Mouse (Mus musculus): Measurements from ENCODE around the gene Rpl18. TPM values are rescaled to one million over a fixed set of nuclear protein-coding genes. Genes with fewer than 3 reads are reported as not detected.

The Rpl18 gene
- 3,487 and 5,312 TPM in 2 replicates for total RNA-seq (2012; rRNA removed)

- Histone ChIP-seq H3K4me1 (ENCODE audit: control insufficient read depth in 2 of 2, insufficient read depth in 2 of 2, low read length in 2 of 2, poor library complexity in 1 of 2) (peaks cover 0 to 26% of the 10 kb centered on the region in 2 experiments; a peak in 2 of 4 replicates), H3K36me3 (ENCODE audit: control insufficient read depth, insufficient read depth, low read length, poor library complexity, severe bottlenecking) (peaks cover 47% of the 10 kb centered on the region), H3K4me3 (ENCODE audit: insufficient read depth in 1 of 2, low read depth in 1 of 2, low read length in 2 of 2, poor library complexity in 1 of 2, severe bottlenecking in 1 of 2) (peak within 1 kb of the TSS; percentile 76 to 95), H3K27ac (ENCODE audit: insufficient read depth, low read depth, low read length, poor library complexity, severe bottlenecking) (peak within 1 kb of the TSS; percentile 40; the same call in 1 of the 2 replicates), H3K9me3 (ENCODE audit: control insufficient read depth, insufficient read depth, low read depth, low read length) (no peaks in the 10 kb centered on the region), H3K9ac (ENCODE audit: insufficient read depth, low read depth, low read length, poor library complexity, severe bottlenecking) (peak within 1 kb of the TSS; percentile 75)
- TF ChIP-seq MAFK (IDR thresholded peaks at IDR 0.05; ENCODE audit: insufficient read depth, low read depth, low read length) (no peak), CHD2 (IDR thresholded peaks at IDR 0.05; ENCODE audit: low read depth, low read length) (peak; percentile 58; the same call in 1 of the 2 replicates), HCFC1 (IDR thresholded peaks at IDR 0.05; ENCODE audit: borderline replicate concordance, insufficient read depth, low read length) (peak; percentile 87)
- in situ Hi-C loops (cut with MboI; ENCODE audit: low sequenced_read_pairs in 2 of 2, unreplicated experiment in 2 of 2) = no loop called here
- DNase-seq (ENCODE audit: low read depth, low spot score) = peak; percentile 94
These were observed at the start of gene Rpl18 for GRCm38 (mm10) chr7:45715090-45715708. TSS of gene Rpl18 (plus strand) at chr7:45715457.

GRCm38 (mm10) chr7:45666161-45666560 lies 49.1 kb upstream of the Rpl18 start, which contains the start of gene Fut2:
TSS of gene Fut2 (minus strand) at chr7:45666394.
- H3K9ac ChIP-seq (ENCODE audit: insufficient read depth, low read depth, low read length, poor library complexity, severe bottlenecking) = no peak within 1 kb of the TSS
- in situ Hi-C loops (cut with MboI; ENCODE audit: low sequenced_read_pairs in 2 of 2, unreplicated experiment in 2 of 2) = no loop called here

GRCm38 (mm10) chr7:45667761-45668160 lies 47.5 kb upstream of the Rpl18 start:
- DNase-seq (ENCODE audit: low read depth, low spot score) = no peak
- H3K27ac ChIP-seq (ENCODE audit: insufficient read depth, low read depth, low read length, poor library complexity, severe bottlenecking) = no peak overlapping the region
- H3K4me3 ChIP-seq (ENCODE audit: insufficient read depth in 1 of 2, low read depth in 1 of 2, low read length in 2 of 2, poor library complexity in 1 of 2, severe bottlenecking in 1 of 2) = no peak overlapping the region
- in situ Hi-C loops (cut with MboI; ENCODE audit: low sequenced_read_pairs in 2 of 2, unreplicated experiment in 2 of 2) = no loop called here
- H3K9ac ChIP-seq (ENCODE audit: insufficient read depth, low read depth, low read length, poor library complexity, severe bottlenecking) = no peak overlapping the region
- H3K36me3 ChIP-seq (ENCODE audit: control insufficient read depth, insufficient read depth, low read length, poor library complexity, severe bottlenecking) = no peaks in the 10 kb centered on the region
- TF ChIP-seq ZNF384 (IDR thresholded peaks at IDR 0.05; ENCODE audit: low read depth, low read length) = no peak
- TF ChIP-seq ZC3H11A (IDR thresholded peaks at IDR 0.05; ENCODE audit: borderline replicate concordance, low read depth, low read length) = no peak
- TF ChIP-seq HCFC1 (IDR thresholded peaks at IDR 0.05; ENCODE audit: borderline replicate concordance, insufficient read depth, low read length) = no peak
- TF ChIP-seq CHD2 (IDR thresholded peaks at IDR 0.05; ENCODE audit: low read depth, low read length) = no peak
- no peak for TF ChIP-seq MAFK (IDR thresholded peaks at IDR 0.05; ENCODE audit: insufficient read depth, low read depth, low read length)
- H3K4me1 ChIP-seq (ENCODE audit: control insufficient read depth in 2 of 2, insufficient read depth in 2 of 2, low read length in 2 of 2, poor library complexity in 1 of 2) = peaks cover 2 to 13% of the 10 kb centered on the region in 2 experiments; a peak in 2 of 4 replicates
- no peaks in the 10 kb centered on the region for H3K9me3 ChIP-seq (ENCODE audit: control insufficient read depth, insufficient read depth, low read depth, low read length)

More at GRCm38 (mm10) chr7:45666161-45666560, 49.1 kb upstream of the Rpl18 start, which contains the start of gene Fut2:
- H3K4me3 ChIP-seq (ENCODE audit: insufficient read depth in 1 of 2, low read depth in 1 of 2, low read length in 2 of 2, poor library complexity in 1 of 2, severe bottlenecking in 1 of 2) = no peak within 1 kb of the TSS; a peak in 1 of 4 replicates
- DNase-seq (ENCODE audit: low read depth, low spot score) = no peak
- TF ChIP-seq HCFC1 (IDR thresholded peaks at IDR 0.05; ENCODE audit: borderline replicate concordance, insufficient read depth, low read length) (no peak), ZNF384 (IDR thresholded peaks at IDR 0.05; ENCODE audit: low read depth, low read length) (no peak), MAFK (IDR thresholded peaks at IDR 0.05; ENCODE audit: insufficient read depth, low read depth, low read length) (no peak), ZC3H11A (IDR thresholded peaks at IDR 0.05; ENCODE audit: borderline replicate concordance, low read depth, low read length) (no peak), CHD2 (IDR thresholded peaks at IDR 0.05; ENCODE audit: low read depth, low read length) (no peak)
- H3K4me1 ChIP-seq (ENCODE audit: control insufficient read depth in 2 of 2, insufficient read depth in 2 of 2, low read length in 2 of 2, poor library complexity in 1 of 2) = peaks cover 2 to 13% of the 10 kb centered on the region in 2 experiments; a peak in 2 of 4 replicates
- 0 out of 2 replicates have a peak, but pooled peaks cover 1% of the 10 kb centered on the region for H3K9me3 ChIP-seq (ENCODE audit: control insufficient read depth, insufficient read depth, low read depth, low read length)
- no peak within 1 kb of the TSS for H3K27ac ChIP-seq (ENCODE audit: insufficient read depth, low read depth, low read length, poor library complexity, severe bottlenecking)
- no peaks in the 10 kb centered on the region for H3K36me3 ChIP-seq (ENCODE audit: control insufficient read depth, insufficient read depth, low read length, poor library complexity, severe bottlenecking)

- H3K27ac ChIP-seq (ENCODE audit: insufficient read depth, low read depth, low read length, poor library complexity, severe bottlenecking) = no peak overlapping the region
- H3K9ac ChIP-seq (ENCODE audit: insufficient read depth, low read depth, low read length, poor library complexity, severe bottlenecking) = no peak overlapping the region
- no peaks in the 10 kb centered on the region for H3K9me3 ChIP-seq (ENCODE audit: control insufficient read depth, insufficient read depth, low read depth, low read length)
- peaks cover 2 to 9% of the 10 kb centered on the region in 2 experiments; a peak in 2 of 4 replicates for H3K4me1 ChIP-seq (ENCODE audit: control insufficient read depth in 2 of 2, insufficient read depth in 2 of 2, low read length in 2 of 2, poor library complexity in 1 of 2)
- TF ChIP-seq ZNF384 (IDR thresholded peaks at IDR 0.05; ENCODE audit: low read depth, low read length) = no peak
- TF ChIP-seq CHD2 (IDR thresholded peaks at IDR 0.05; ENCODE audit: low read depth, low read length) = no peak
- no peak for TF ChIP-seq ZC3H11A (IDR thresholded peaks at IDR 0.05; ENCODE audit: borderline replicate concordance, low read depth, low read length)
- no peak for TF ChIP-seq MAFK (IDR thresholded peaks at IDR 0.05; ENCODE audit: insufficient read depth, low read depth, low read length)
- TF ChIP-seq HCFC1 (IDR thresholded peaks at IDR 0.05; ENCODE audit: borderline replicate concordance, insufficient read depth, low read length) = no peak
- no peaks in the 10 kb centered on the region for H3K36me3 ChIP-seq (ENCODE audit: control insufficient read depth, insufficient read depth, low read length, poor library complexity, severe bottlenecking)
- no peak overlapping the region for H3K4me3 ChIP-seq (ENCODE audit: insufficient read depth in 1 of 2, low read depth in 1 of 2, low read length in 2 of 2, poor library complexity in 1 of 2, severe bottlenecking in 1 of 2)
- no peak for DNase-seq (ENCODE audit: low read depth, low spot score)
- in situ Hi-C loops (cut with MboI; ENCODE audit: low sequenced_read_pairs in 2 of 2, unreplicated experiment in 2 of 2) = no loop called here
These were observed 46.3 kb upstream of the Rpl18 start for GRCm38 (mm10) chr7:45668921-45669320.
